Mouse (Mus musculus) urinary bladder, postnatal 36 days (tissue): ENCODE measurements around the gene Pld6.
A peak's percentile ranks its signal among the peaks of the same experiment; 100 is the strongest.
"Not testable (repeated sequence)": the region's sequence is repeated elsewhere in the genome, so short reads cannot be mapped to it uniquely, and the experiment has no call there.

ENCODE experiments used
- DNase-seq, 2 experiments: peaks; one replicate each; pipeline ENCODE4 v3.0.0; 2022; ENCODE audit warnings: low spot score in 2 of 2, mixed read lengths in 1 of 2

The Pld6 gene

GRCm38 (mm10) chr11:59746614-59747013 lies 40.8 kb downstream of the Pld6 start:
- peak in 1 of 2 experiments; percentile 58 for DNase-seq

DNA sequence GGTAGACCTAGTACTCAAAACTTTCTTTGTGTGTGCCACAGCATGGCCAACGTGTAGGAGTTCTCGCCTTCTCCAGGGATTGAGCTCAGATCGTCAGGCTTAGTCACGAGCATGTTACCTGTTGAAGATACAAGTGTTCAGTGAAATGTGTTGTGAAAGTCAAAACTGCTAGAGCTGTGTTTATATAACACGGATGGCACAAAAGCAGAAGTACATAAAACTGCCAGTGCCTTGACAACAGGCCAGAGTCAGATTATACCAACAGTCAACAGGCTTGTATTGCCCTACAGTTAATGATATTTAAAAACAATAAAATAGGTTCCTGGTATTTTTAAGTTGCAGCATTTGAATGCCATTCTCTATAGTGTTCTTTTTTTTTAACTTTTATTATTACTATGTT lies 41.6 kb downstream of the Pld6 start:
- no peak for DNase-seq

DNA sequence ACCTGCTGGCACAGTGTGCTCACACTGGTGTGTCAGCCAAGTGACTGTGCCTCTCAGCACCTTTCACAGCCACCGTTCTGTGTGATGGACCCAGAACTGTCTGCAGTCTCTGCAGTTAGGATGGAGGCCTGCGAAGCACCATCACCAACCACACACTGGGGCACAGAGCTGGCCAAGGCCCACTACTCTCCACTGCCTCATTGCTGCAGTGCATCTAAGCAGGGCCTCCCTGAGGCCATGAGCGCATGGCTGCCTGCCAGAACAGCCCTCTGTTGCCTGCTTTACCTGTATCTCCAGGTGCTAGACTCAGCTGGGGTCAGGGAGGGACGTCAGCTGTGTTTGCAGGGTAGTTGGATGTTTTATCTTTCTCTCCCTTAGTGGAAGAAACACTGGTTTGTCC lies 43.1 kb downstream of the Pld6 start:
- no peak for DNase-seq

GRCm38 (mm10) chr11:59743712-59744111 lies 43.7 kb downstream of the Pld6 start:
- DNase-seq: no peak

GRCm38 (mm10) chr11:59743307-59743706 lies 44.1 kb downstream of the Pld6 start:
- DNase-seq: no peak

- DNase-seq: no peak
Measured at GRCm38 (mm10) chr11:59741915-59742314, 45.5 kb downstream of the Pld6 start.

DNA sequence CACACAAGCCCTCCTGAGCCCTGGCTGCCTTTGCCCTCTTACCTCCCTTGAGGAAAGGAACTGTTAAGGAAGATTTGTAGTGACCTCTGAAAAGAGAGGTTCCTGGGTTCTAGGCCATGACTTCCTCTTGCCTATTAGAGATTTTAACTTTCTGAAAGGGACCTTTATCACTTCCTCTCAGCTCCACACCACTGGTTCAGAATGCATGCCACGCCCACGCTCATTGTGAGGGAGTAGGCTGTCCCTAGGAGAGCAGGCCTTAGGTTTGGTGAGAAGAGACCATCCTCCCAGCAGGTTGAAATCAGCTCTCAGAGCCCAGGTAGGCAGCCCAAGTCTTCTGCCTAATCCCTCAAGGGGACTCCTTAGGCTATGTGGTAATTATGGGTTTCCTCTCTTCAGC lies 47.4 kb downstream of the Pld6 start:
- no peak for DNase-seq

DNA sequence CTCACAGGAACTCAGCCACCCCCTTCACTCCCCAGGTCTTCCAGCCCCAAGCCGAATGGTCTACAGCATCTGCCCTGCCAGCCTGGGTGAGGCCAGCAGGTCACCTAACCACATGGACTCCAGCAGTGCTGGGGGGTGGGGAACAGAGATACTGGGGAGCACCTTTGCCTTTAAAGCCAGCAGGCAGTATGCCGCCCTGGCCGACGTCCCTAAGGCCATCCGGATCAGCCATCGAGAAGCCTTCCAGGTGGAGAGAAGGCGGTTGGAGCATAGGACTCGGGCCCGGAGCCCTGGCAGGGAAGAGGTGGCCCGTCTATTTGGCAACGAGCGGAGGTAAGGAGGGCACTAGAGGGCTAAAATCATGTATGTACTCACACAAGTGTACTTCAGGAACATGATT lies 50.2 kb downstream of the Pld6 start:
- no peak for DNase-seq

- not testable (repeated sequence) for DNase-seq
Measured at GRCm38 (mm10) chr11:59735938-59736337, 51.5 kb downstream of the Pld6 start.

DNA sequence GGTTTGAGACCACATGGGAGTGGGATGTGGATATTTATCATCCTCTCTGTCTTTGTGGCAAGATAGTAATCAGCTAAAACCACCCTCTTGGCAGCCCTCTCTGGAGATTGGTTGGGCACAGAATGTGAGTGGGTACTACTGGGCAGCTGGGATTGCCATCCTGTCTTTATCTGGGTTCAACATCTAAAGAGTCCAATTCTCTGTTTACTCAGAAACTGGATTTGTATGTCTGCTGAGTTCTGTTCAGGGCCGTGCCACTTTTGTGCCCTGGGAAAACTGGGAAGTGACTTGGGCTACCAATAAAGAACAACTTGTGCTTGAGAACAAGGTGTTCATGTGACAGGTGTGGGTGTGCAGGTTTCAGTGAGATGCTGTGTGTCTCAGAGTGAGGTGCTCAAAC lies 53.1 kb downstream of the Pld6 start:
- no peak for DNase-seq
